Comparison of ENCODE assay signal across 8 mouse cellular contexts in the genomic region with DNA sequence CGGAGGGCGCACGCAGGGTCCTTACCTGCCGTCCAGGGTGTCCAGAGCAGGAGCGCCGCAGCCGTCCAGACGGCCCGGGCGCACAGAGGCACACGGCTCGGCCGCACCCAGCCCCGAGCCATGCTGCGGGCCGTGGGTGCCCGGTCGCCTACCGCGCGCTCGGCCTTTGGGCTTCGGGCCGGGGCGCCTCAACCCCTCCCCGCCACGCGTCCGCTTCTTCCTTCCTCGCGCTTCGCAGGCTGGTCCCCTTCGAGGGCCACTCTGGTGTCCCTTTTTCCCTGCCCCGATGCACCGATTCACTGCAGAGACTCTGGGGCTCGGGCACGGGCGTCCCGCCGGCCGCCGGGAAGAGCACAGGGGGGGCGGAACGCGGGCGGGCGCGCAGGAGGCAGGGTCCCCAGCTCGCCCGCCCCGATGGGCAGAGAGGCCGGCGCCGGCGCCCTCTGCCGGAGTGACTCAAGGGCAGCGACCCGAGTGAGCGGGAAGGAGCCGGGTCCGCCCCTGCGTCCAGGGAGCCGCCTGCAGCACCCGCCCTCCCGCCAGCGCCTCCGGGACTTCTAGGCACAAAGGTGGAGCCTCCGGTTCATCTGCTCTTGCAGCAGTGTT. TPM values are rescaled to one million over a fixed set of nuclear protein-coding genes. Genes with fewer than 3 reads are reported as not detected.
DNase-seq lines count a peak whose midpoint lies in the region; ATAC-seq and TF ChIP-seq lines count a peak whose summit lies in the region.

A gene (minus strand): TSS at position 369 of the 606 bp plus-strand sequence.

- peaks cover 21% of the 10 kb centered on the region for H3K9me3 ChIP-seq in CH12.LX (replicated peaks; ENCODE audit: low read length)
- H3K9me3 ChIP-seq in hindbrain, embryonic 13.5 days = no peaks in the 10 kb centered on the region
- no peaks in the 10 kb centered on the region for H3K9me3 ChIP-seq in liver, embryonic 14.5 days (ENCODE audit: control insufficient read depth, low read length)

- H3K27me3 ChIP-seq in CH12.LX (replicated peaks) = peaks cover 20% of the 10 kb centered on the region
- peaks cover 46% of the 10 kb centered on the region for H3K27me3 ChIP-seq in hindbrain, embryonic 13.5 days
- peaks cover 30% of the 10 kb centered on the region for H3K27me3 ChIP-seq in liver, embryonic 14.5 days (ENCODE audit: control insufficient read depth, insufficient read depth, low read length)

- no peak for TF ChIP-seq POLR2A in CH12.LX (IDR thresholded peaks at IDR 0.05; ENCODE audit: low read depth, low read length)

- no peak within 1 kb of the TSS for H3K9ac ChIP-seq in CH12.LX (ENCODE audit: insufficient read depth, low read depth)
- peak within 1 kb of the TSS; percentile 70 for H3K9ac ChIP-seq in hindbrain, embryonic 13.5 days
- no peak within 1 kb of the TSS for H3K9ac ChIP-seq in liver, embryonic 14.5 days (replicated peaks)

- H3K4me1 ChIP-seq in CH12.LX (ENCODE audit: control insufficient read depth in 1 of 2, insufficient read depth in 2 of 2) = peaks cover 0 to 4% of the 10 kb centered on the region in 2 experiments; a peak in 1 of 4 replicates
- H3K4me1 ChIP-seq in hindbrain, embryonic 13.5 days (replicated peaks) = peaks cover 21% of the 10 kb centered on the region
- no peaks in the 10 kb centered on the region for H3K4me1 ChIP-seq in liver, embryonic 14.5 days (replicated peaks; ENCODE audit: control insufficient read depth in 2 of 2, insufficient read depth in 2 of 2, low read length in 1 of 2)

- ATAC-seq in hindbrain, embryonic 13.5 days (ENCODE audit: low FRiP score) = peak; percentile 39; the same call in 1 of the 2 replicates
- no peak for ATAC-seq in liver, embryonic 14.5 days (ENCODE audit: insufficient read depth)
- ATAC-seq in monocyte, adult 5-6 weeks (replicated peaks; ENCODE audit: insufficient number of reproducible peaks, low FRiP score, low TSS enrichment, poor library complexity, severe bottlenecking) = no peak

- H3K4me2 ChIP-seq in CH12.LX (ENCODE audit: insufficient read depth, low read depth, poor library complexity, severe bottlenecking) = peak within 1 kb of the TSS; percentile 39
- peak within 1 kb of the TSS; percentile 71 for H3K4me2 ChIP-seq in hindbrain, embryonic 13.5 days
- H3K4me2 ChIP-seq in liver, embryonic 14.5 days (ENCODE audit: low read depth) = peak within 1 kb of the TSS; percentile 28

- H3K79me2 ChIP-seq in CH12.LX (replicated peaks; ENCODE audit: control insufficient read depth, extremely low read depth, insufficient read depth, poor library complexity, severe bottlenecking) = no peaks in the 10 kb centered on the region

- no peak; the same call in none of the 2 replicates for TF ChIP-seq RAD21 in CH12.LX (IDR thresholded peaks at IDR 0.05; ENCODE audit: low read depth, low read length)

- no peak for DNase-seq in CH12.LX (ENCODE audit: extremely low read depth)
- peak; percentile 88 for DNase-seq in adrenal gland, postnatal 10 days
- peak; percentile 43 for DNase-seq in gastrocnemius, adult 18-20 months (ENCODE audit: low spot score)
- DNase-seq in liver, embryonic 14.5 days (ENCODE audit: low read depth in 3 of 3, low spot score in 3 of 3) = no peak
- DNase-seq in ovary, postnatal 14 days (ENCODE audit: low spot score) = peak; percentile 58
- DNase-seq in layer of hippocampus, postnatal 36 days = no peak

- TF ChIP-seq CTCF in CH12.LX (conservative IDR thresholded peaks at IDR 0.05 in 1 of 2, IDR thresholded peaks at IDR 0.05 in 1 of 2; ENCODE audit: low read depth in 2 of 2, low read length in 2 of 2) = peak in 1 of 2 experiments; percentile 47; a peak in 2 of 4 replicates
- TF ChIP-seq CTCF in liver, embryonic 14.5 days (IDR thresholded peaks at IDR 0.05; ENCODE audit: low read depth) = 0 out of 2 replicates have a peak, but pooled peaks have one; percentile 12

- 1% methylated on average over 47 of the region's 68 CpGs for WGBS in hindbrain, embryonic 13.5 days
- WGBS in liver, embryonic 14.5 days (ENCODE audit: insufficient replicate concordance) = 1% methylated on average over 45 of the region's 68 CpGs

- in situ Hi-C loops in CH12.LX (cut with MboI; ENCODE audit: low pct_ligation_motif_present, low pct_unique_long_range_greater_than_20kb, low sequenced_read_pairs) = no loop called here

- H3K27ac ChIP-seq in CH12.LX (ENCODE audit: insufficient read depth, low read depth) = no peak within 1 kb of the TSS
- no peak within 1 kb of the TSS for H3K27ac ChIP-seq in hindbrain, embryonic 13.5 days
- H3K27ac ChIP-seq in liver, embryonic 14.5 days = no peak within 1 kb of the TSS

- H3K36me3 ChIP-seq in CH12.LX (replicated peaks in 1 of 2; ENCODE audit: control insufficient read depth in 1 of 2, insufficient read depth in 1 of 2, low read length in 1 of 2) = no peaks in the 10 kb centered on the region
- no peaks in the 10 kb centered on the region for H3K36me3 ChIP-seq in hindbrain, embryonic 13.5 days
- H3K36me3 ChIP-seq in liver, embryonic 14.5 days (replicated peaks; ENCODE audit: control insufficient read depth, insufficient read depth, low read depth) = no peaks in the 10 kb centered on the region

- dilution Hi-C loops in CH12.LX (cut with MboI; ENCODE audit: extremely low pct_ligation_motif_present, extremely low pct_unique_long_range_greater_than_20kb, low sequenced_read_pairs) = no loop called here

- TF ChIP-seq EP300 in CH12.LX (IDR thresholded peaks at IDR 0.05; ENCODE audit: low read length) = no peak
- TF ChIP-seq EP300 in liver, embryonic 14.5 days (IDR thresholded peaks at IDR 0.05; ENCODE audit: low read depth) = no peak

- peak within 1 kb of the TSS in 2 of 3 experiments; percentile 3 to 27 for H3K4me3 ChIP-seq in CH12.LX (replicated peaks in 1 of 3; ENCODE audit: low read depth in 2 of 3, low read length in 2 of 3, poor library complexity in 1 of 3)
- H3K4me3 ChIP-seq in hindbrain, embryonic 13.5 days = peak within 1 kb of the TSS; percentile 53
- H3K4me3 ChIP-seq in liver, embryonic 14.5 days (ENCODE audit: insufficient read depth in 1 of 2, low read depth in 2 of 2, low read length in 2 of 2) = peak within 1 kb of the TSS; percentile 6 to 42; a peak in 3 of 4 replicates

TF ChIP-seq in CH12.LX, 34 proteins besides CTCF, POLR2A, EP300 and RAD21:
- TF ChIP-seq E2F4 (IDR thresholded peaks at IDR 0.05; ENCODE audit: insufficient replicate concordance, low read depth, low read length) (no peak), HCFC1 (IDR thresholded peaks at IDR 0.05; ENCODE audit: low read depth, low read length) (no peak), SMC3 (IDR thresholded peaks at IDR 0.05; ENCODE audit: low read depth, low read length) (peak; percentile 44)

RNA-seq across cellular contexts. Expression of the gene that starts here (rescaled TPM):
- total RNA-seq in CH12.LX (2012; rRNA removed) (0.13 and 0.17 TPM in 2 replicates), CH12.LX (2014; rRNA removed) (0.16 and 0.24 TPM in 2 replicates)
- 0.22 and 0.63 TPM in 2 replicates for polyA plus RNA-seq in CH12.LX (2012; ENCODE audit: insufficient read length, low read depth)
- total RNA-seq in adrenal gland, postnatal 10 days (2021) = 1 to 10 TPM; 6.7 to 8.5 TPM
- under 1 TPM; 0.40 to 0.41 TPM for total RNA-seq in gastrocnemius, adult 18-20 months (2021)
- 3.5 and 4.7 TPM in 2 replicates for polyA plus RNA-seq in hindbrain, embryonic 13.5 days (2015; fragmentation: Nextera tagmentation; extraction: Ambion mirVana)
- polyA plus RNA-seq in liver, embryonic 14.5 days (2012; rRNA removed) = 0.17 and 0.19 TPM in 2 replicates
- 0.03 and 0.27 TPM in 2 replicates for polyA plus RNA-seq in liver, embryonic 14.5 days (2014; fragmentation: Nextera tagmentation; extraction: Ambion mirVana)
- under 1 TPM; 0.65 to 0.91 TPM for total RNA-seq in layer of hippocampus, postnatal 36 days (2021)
- total RNA-seq in monocyte, adult 5-6 weeks (2017) = not detected in 3 replicates

Comparison
In these comparisons a context has a peak if more than half of its experiments do, and no peak if none do; other contexts are left out.
1. Peak in DNase-seq in gastrocnemius, adult 18-20 months; RNA of the gene not detected or under 1 TPM.
2. DNase-seq: peak in adrenal gland, postnatal 10 days (single experiment) and ovary, postnatal 14 days (single experiment); none in CH12.LX (single experiment), liver, embryonic 14.5 days (0 of 3) and layer of hippocampus, postnatal 36 days (0 of 2).
3. Peak in every context shown above with its lines, with median percentiles within 50 percentile points of each other: H3K4me2 ChIP-seq and H3K4me3 ChIP-seq.